Mouse (Mus musculus) heart, embryonic 15.5 days (tissue): ENCODE measurements around the gene Ggt6. TPM values are rescaled to one million over a fixed set of nuclear protein-coding genes. Genes with fewer than 3 reads are reported as not detected.
"Not testable (repeated sequence)": the region's sequence is repeated elsewhere in the genome, so short reads cannot be mapped to it uniquely, and the experiment has no call there.

ENCODE experiments used
- ATAC-seq: fragments of 200-750 bp; cut with Nextera tagmentation; replicated peaks from 2 replicates; pipeline ENCODE4 v1.8.0; 2017; ENCODE audit warnings: low read depth, moderate TSS enrichment; ENCODE audit not compliant: insufficient number of reproducible peaks, insufficient read depth, low FRiP score
- H3K27ac ChIP-seq: fragments of 300-500 bp; sonication (generic); 2 replicates; pipeline ENCODE4 v1.5.1; 2015; ENCODE audit warnings: mild to moderate bottlenecking, inconsistent platforms
- H3K27me3 ChIP-seq: fragments of 300-500 bp; sonication (generic); 2 replicates; pipeline ENCODE4 v1.6.1; 2015; ENCODE audit warnings: inconsistent platforms
- H3K36me3 ChIP-seq: fragments of 300-500 bp; sonication (generic); 2 replicates; pipeline ENCODE4 v1.6.1; 2015; ENCODE audit warnings: mild to moderate bottlenecking, inconsistent platforms
- H3K4me1 ChIP-seq: fragments of 300-500 bp; sonication (generic); replicated peaks from 2 replicates; pipeline ENCODE4 v1.6.1; 2015; ENCODE audit warnings: inconsistent platforms
- H3K4me2 ChIP-seq: fragments of 300-500 bp; sonication (generic); 2 replicates; pipeline ENCODE4 v1.6.1; 2015; ENCODE audit warnings: inconsistent platforms, mild to moderate bottlenecking, moderate library complexity
- H3K4me3 ChIP-seq: fragments of 300-500 bp; sonication (generic); 2 replicates; pipeline ENCODE4 v1.5.1; 2015; ENCODE audit warnings: mild to moderate bottlenecking, inconsistent platforms
- H3K9ac ChIP-seq: fragments of 300-500 bp; sonication (generic); 2 replicates; pipeline ENCODE4 v1.6.1; 2015; ENCODE audit warnings: mild to moderate bottlenecking, inconsistent platforms
- H3K9me3 ChIP-seq: fragments of 300-500 bp; sonication (generic); replicated peaks from 2 replicates; pipeline ENCODE4 v1.6.1; 2016; ENCODE audit warnings: inconsistent platforms
- WGBS: fragments of 180-500 bp; shearing (Covaris S2); methylation state at CpG from one replicate; pipeline ENCODE4 v1.1.7; 2015; ENCODE audit warnings: mixed read lengths; 5-methylcytosine and 5-hydroxymethylcytosine counted together
- polyA plus RNA-seq: library from polyadenylated mRNA; unstranded; fragments of >200 nt; fragmentation: Nextera tagmentation; extraction: Ambion mirVana; gene quantifications from 2 replicates; pipeline ENCODE4 v1.2.1, GENCODE M21; 2015

Ggt6 gene
- polyA plus RNA-seq, 1 experiment from 2014 or later: not detected

DNA sequence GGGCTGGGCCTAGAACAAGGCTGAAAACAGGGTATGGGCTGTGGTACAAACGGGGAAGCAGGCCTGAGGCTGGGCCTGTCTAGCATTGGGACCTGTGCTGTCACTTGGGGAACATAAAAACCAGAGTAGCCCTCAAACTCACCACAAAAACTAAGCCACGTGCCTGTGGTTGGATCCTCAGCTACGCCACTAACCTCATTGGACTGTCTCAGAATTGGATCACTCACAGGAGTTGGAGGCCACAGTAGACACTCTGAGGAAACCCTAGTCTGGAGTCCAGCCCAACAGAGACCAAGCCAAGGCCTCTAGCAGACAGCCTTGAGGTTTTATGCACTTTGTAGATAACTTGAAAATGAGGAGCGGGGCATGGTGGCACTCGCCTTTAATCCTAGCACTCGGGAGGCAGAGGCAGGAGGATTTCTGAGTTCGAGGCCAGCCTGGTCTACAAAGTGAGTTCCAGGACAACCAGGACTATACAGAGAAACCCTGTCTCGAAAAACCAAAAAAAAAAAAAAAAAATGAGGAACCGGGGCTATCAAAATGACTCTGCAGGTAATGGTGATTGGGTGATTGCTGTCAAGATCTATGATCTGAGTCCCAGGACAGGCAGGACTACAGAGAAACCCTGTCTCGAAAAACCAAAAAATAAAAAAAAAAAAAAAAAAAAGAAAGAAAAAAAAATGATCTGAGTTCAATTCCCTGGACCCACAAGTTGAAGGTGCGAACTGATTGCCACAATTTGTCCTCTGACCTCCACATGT lies 13.6 kb upstream of the Ggt6 start:
- no peak overlapping the region for H3K27ac ChIP-seq
- H3K4me1 ChIP-seq: peaks cover 23% of the 10 kb centered on the region
- H3K36me3 ChIP-seq: no peaks in the 10 kb centered on the region
- ATAC-seq: no peak
- H3K4me2 ChIP-seq: no peak overlapping the region
- H3K9ac ChIP-seq: no peak overlapping the region
- H3K4me3 ChIP-seq: no peak overlapping the region
- 84% methylated on average over 11 of the region's 11 CpGs for WGBS
- H3K9me3 ChIP-seq: no peaks in the 10 kb centered on the region
- no peaks in the 10 kb centered on the region for H3K27me3 ChIP-seq

DNA sequence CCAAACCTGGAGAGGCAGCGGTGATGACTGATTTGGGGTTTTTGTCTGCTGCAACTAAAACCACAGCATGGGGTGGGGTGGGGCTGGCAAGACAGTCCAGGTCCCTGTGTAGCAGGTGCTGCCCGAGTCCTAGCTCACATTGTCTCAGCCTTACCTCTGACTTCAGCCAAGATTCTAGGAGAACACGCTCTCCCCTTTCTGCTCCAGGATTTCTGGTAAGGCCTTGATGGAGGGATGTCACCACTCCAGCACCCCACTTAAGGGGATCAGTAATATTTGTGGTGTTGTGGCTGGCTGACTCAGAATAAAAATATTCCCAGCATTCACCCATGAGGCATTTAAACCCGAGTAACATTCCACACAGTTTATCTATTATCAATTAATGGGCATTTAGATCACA lies 11.6 kb upstream of the Ggt6 start:
- Histone ChIP-seq H3K27me3 (no peaks in the 10 kb centered on the region), H3K27ac (no peak overlapping the region), H3K4me3 (no peak overlapping the region), H3K4me2 (no peak overlapping the region), H3K9me3 (no peaks in the 10 kb centered on the region), H3K4me1 (peaks cover 3% of the 10 kb centered on the region; the same call in 1 of the 2 replicates), H3K9ac (no peak overlapping the region), H3K36me3 (no peaks in the 10 kb centered on the region)
- 68% methylated on average over 4 of the region's 4 CpGs for WGBS
- ATAC-seq: no peak

DNA sequence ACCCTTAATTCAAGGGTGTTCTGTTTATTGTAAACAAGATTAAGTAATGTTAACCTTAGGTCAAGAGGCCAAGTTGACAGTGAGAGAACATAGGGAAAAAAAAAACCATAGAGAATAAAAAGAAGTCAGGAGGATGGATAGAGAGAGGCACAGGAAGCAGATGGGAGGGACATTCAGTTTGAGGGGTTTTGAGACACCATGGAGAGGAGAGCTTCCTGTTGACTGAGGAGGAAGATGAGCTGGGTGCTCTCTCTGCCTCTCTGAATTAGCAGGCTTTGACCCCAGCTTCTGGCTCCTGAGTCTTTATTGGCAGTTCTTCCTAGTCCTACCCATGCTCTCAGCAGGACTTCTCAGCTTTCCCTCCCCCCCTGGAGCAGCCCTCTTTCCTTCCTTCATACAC lies 10.1 kb upstream of the Ggt6 start:
- Histone ChIP-seq H3K9me3 (no peaks in the 10 kb centered on the region), H3K27ac (no peak overlapping the region), H3K4me1 (0 out of 2 replicates have a peak, but pooled peaks cover 2% of the 10 kb centered on the region), H3K4me2 (no peak overlapping the region), H3K36me3 (no peaks in the 10 kb centered on the region), H3K27me3 (no peaks in the 10 kb centered on the region), H3K4me3 (no peak overlapping the region), H3K9ac (no peak overlapping the region)
- no peak for ATAC-seq

DNA sequence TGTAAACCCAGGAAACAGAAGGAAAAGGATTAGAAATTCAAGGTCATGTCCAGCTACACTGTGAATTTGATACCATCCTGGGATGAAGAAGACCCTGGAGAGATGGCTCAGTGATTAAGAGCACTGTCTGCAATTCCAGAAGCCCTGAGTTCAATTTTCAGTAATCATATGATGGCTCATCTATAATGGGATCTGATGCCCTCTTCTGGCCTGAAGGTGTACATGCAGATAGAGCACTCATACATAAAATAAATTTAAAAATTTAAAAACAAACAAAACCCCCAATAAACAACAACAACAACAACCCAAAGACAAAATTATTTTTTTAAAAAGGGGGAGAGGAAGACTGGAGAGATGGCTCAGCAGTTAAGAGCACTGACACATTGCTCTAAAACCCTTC lies 8.4 kb upstream of the Ggt6 start:
- Histone ChIP-seq H3K4me3 (no peak overlapping the region), H3K27ac (no peak overlapping the region), H3K4me1 (0 out of 2 replicates have a peak, but pooled peaks cover 2% of the 10 kb centered on the region), H3K36me3 (no peaks in the 10 kb centered on the region), H3K9me3 (no peaks in the 10 kb centered on the region), H3K4me2 (no peak overlapping the region), H3K9ac (no peak overlapping the region), H3K27me3 (no peaks in the 10 kb centered on the region)
- ATAC-seq: no peak

DNA sequence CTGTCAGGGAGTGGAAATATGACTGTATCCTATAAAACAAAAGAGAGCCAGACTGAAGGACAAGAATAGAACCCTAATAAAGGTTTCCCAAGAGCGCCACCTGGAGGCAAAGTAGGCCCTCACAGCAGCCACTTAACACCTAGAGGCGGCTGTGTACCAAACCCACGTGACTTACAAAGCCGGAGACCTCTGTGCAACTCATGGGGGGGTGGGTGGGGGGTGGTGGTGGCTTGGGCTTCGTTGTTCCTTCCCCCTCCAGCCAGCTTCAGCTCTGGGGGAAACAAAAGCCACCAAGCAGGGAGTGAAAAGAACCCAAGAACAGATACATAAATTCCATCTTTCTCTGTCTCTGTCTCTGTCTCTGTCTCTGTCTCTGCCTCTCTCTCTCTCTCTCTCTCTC lies 6.6 kb upstream of the Ggt6 start:
- peak; percentile 82 for ATAC-seq
- Histone ChIP-seq H3K4me2 (peak overlapping the region; percentile 57), H3K27ac (no peak overlapping the region), H3K36me3 (no peaks in the 10 kb centered on the region), H3K4me1 (0 out of 2 replicates have a peak, but pooled peaks cover 2% of the 10 kb centered on the region), H3K4me3 (no peak overlapping the region), H3K9ac (no peak overlapping the region), H3K9me3 (no peaks in the 10 kb centered on the region), H3K27me3 (no peaks in the 10 kb centered on the region)
- WGBS: 0% methylated on average over 5 of the region's 5 CpGs

DNA sequence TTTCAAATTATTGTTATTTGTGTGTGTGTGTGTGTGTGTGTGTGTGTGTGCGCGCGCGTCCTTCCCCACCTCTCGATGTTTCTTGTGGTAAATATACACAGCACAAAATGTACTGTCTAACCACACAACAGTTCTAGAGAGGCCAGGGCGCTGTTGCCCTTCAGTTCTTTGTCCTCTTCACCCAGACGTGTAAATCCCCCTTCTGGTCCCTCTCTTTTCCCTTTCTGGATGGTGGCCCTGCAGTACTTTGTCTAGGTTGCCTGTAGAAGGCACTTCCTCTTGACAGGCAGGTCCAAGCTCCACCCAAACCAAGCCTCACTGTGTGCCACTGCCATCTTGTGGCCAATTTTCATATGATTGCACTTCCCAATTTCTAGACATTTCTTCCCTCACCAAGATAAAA lies 6.0 kb upstream of the Ggt6 start:
- Histone ChIP-seq H3K9ac (no peak overlapping the region), H3K4me3 (peak overlapping the region; percentile 22; the same call in 1 of the 2 replicates), H3K4me2 (peak overlapping the region; percentile 57), H3K4me1 (0 out of 2 replicates have a peak, but pooled peaks cover 2% of the 10 kb centered on the region), H3K36me3 (no peaks in the 10 kb centered on the region), H3K27ac (peak overlapping the region; percentile 42; the same call in 1 of the 2 replicates), H3K9me3 (no peaks in the 10 kb centered on the region), H3K27me3 (no peaks in the 10 kb centered on the region)
- WGBS: 37% methylated on average over 7 of the region's 7 CpGs
- ATAC-seq: peak; percentile 80

DNA sequence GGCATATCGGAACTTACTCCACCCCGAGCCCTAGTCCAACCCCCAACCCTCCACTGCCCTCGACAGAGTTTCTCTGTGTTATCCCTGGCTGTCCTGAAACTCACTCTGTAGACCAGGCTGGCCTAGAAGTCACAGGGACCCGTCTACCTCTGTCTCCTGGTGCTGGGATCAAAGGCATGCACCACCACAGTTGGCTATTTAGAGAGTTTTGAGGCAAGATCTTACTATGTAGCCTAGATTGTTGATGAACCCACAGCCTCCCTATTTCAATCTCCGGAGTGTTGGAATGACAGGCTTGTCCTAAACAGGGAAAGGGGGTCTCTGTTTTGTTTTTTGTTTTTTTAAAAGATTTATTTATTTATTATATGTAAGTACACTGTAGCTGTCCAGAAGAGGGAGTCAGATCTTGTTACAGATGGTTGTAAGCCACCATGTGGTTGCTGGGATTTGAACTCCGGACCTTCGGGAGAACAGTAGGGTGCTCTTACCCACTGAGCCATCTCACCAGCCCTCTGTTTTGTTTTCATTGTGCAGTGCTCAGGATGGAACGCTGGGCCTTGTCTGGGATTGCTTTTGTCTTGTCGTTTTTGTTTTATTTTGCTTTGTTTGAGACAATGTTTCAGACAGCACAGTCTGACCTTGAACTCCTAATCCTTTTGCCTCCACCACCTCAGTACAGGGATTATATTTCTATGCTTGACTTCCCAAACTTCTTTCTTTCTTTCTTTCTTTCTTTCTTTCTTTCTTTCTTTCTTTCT lies 4.8 kb upstream of the Ggt6 start:
- H3K27ac ChIP-seq, H3K9me3 ChIP-seq, H3K36me3 ChIP-seq, H3K9ac ChIP-seq, H3K27me3 ChIP-seq, H3K4me1 ChIP-seq, H3K4me2 ChIP-seq, H3K4me3 ChIP-seq, ATAC-seq: not testable (repeated sequence)
- 67% methylated on average over 9 of the region's 9 CpGs for WGBS

DNA sequence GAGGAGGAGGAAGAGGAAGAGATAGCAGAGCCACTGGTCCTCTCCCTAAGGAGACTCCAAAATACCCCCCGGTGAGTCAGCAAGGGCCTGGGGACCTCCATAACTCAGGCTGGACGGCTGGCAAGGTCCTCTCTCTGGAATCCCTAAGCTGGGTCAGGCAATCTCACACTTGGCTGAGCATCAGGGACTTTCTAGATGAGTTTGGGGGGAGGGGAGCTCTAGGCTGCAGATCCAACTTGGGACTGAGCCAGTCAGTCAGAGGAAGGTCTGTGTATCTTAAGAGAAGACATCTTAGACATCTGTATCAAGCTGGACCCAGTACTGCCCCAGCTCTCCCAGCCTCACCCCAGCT lies 344 bp downstream of the Ggt6 start:
- H3K27me3 ChIP-seq: no peaks in the 10 kb centered on the region
- 23% methylated on average over 2 of the region's 2 CpGs for WGBS
- H3K9me3 ChIP-seq: no peaks in the 10 kb centered on the region
- H3K4me3 ChIP-seq: no peak overlapping the region
- no peak overlapping the region for H3K27ac ChIP-seq
- 0 out of 2 replicates have a peak, but pooled peaks have one; percentile 24 for ATAC-seq
- H3K4me1 ChIP-seq: peaks cover 16% of the 10 kb centered on the region
- H3K4me2 ChIP-seq: no peak overlapping the region
- H3K9ac ChIP-seq: 0 out of 2 replicates have a peak overlapping the region, but pooled peaks have one; percentile 6
- H3K36me3 ChIP-seq: no peaks in the 10 kb centered on the region

DNA sequence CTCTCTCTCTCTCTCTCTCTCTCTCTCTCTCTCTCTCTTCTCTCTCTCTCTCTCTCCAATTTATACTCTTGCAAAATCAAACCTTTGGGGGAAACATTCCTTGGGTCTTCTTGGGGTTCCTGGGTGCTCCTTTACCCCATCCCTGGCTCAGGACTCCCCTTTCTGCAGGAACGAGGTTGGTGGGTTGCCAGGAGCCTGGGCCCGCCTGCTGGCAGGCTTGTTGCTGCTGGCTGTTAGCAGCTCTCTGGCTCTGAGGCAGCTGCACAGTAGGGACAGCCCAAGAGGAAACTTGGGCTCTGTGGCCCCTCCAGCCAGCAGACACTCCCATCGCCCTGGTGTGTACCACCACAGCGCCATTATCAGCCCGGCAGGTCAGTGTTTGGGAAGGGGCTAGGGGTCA lies 945 bp downstream of the Ggt6 start:
- Histone ChIP-seq H3K27me3 (no peaks in the 10 kb centered on the region), H3K9me3 (no peaks in the 10 kb centered on the region), H3K4me1 (peaks cover 16% of the 10 kb centered on the region), H3K27ac (no peak overlapping the region), H3K4me2 (no peak overlapping the region), H3K36me3 (no peaks in the 10 kb centered on the region), H3K9ac (no peak overlapping the region), H3K4me3 (no peak overlapping the region)
- WGBS: 66% methylated on average over 5 of the region's 5 CpGs
- no peak for ATAC-seq

DNA sequence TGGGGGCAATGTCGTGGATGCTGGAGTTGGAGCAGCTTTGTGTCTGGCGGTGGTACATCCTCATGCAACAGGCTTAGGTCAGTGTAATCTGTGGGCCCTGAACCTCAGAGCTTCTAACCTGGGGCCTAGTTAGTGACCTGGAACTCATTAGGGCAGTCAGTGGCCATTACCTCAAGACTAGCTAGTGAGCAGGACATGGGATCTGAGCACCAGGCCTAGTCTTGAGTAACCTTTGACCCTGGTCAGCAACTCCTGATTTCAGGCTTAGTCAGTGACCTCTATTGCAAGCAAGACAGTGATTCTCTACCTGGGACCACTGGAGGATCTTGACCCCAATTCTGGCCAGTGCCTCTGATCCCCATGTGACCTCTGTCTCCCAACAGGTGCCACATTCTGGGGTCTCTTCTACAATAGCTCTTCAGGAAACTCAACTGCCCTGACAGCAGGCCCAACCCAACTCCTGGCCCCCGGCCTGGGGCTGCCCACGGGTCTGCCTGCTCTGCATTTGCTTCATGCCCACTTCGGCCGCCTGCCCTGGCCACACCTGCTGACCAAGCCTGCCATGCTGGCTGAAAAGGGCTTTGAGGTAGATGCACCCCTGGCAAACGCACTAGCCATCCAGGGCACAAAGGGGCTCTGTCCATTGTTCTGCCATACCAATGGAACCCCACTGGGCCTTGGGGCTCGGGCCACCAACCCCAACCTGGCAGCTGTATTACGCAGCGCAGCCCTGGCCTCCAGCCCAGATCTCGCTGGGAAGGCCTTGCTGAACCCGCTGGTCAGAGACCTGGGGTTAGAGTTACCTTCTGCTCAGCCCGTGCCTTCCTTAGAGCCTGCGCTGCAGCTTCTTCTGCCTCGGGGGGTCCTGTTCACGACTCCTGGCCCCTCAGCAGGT lies 1.7 kb downstream of the Ggt6 start:
- peaks cover 21% of the 10 kb centered on the region for H3K4me1 ChIP-seq
- H3K36me3 ChIP-seq: no peaks in the 10 kb centered on the region
- no peak overlapping the region for H3K4me2 ChIP-seq
- 77% methylated on average over 16 of the region's 16 CpGs for WGBS
- H3K4me3 ChIP-seq: no peak overlapping the region
- H3K27ac ChIP-seq: no peak overlapping the region
- H3K9ac ChIP-seq: no peak overlapping the region
- no peak for ATAC-seq
- no peaks in the 10 kb centered on the region for H3K27me3 ChIP-seq
- no peaks in the 10 kb centered on the region for H3K9me3 ChIP-seq

DNA sequence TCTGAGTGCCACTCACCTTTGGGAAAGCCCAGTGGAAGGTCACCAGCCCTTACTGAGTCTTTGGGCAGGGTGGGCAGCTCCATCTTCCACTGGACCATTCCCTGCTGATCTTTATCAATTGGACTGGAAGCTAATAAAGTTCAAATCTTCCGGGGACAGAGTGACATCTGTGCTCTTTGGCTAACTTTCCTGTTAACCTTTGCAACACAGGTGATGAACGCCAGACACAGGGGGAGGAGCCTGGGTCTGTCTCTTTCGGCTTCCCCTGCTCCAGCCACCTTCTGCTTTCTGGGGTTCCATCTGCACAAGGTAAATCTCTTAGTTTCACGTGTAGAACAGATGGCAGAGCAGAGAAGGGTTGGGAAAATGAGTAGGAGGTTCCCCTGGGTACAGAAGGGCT lies 3.1 kb downstream of the Ggt6 start:
- H3K27me3 ChIP-seq: no peaks in the 10 kb centered on the region
- H3K4me3 ChIP-seq: no peak overlapping the region
- peaks cover 28% of the 10 kb centered on the region for H3K4me1 ChIP-seq
- H3K9me3 ChIP-seq: no peaks in the 10 kb centered on the region
- H3K9ac ChIP-seq: no peak overlapping the region
- H3K36me3 ChIP-seq: peaks cover 12% of the 10 kb centered on the region
- no peak overlapping the region for H3K27ac ChIP-seq
- ATAC-seq: no peak
- WGBS: 61% methylated on average over 4 of the region's 4 CpGs
- H3K4me2 ChIP-seq: no peak overlapping the region
